Mouse (Mus musculus) limb, embryonic 12.5 days (tissue): ENCODE results near the gene Phospho1. TPM values are rescaled to one million over a fixed set of nuclear protein-coding genes. Genes with fewer than 3 reads are reported as not detected.
"Not testable (repeated sequence)": the region's sequence is repeated elsewhere in the genome, so short reads cannot be mapped to it uniquely, and the experiment has no call there.

ENCODE experiments used
- ATAC-seq: fragments of 200-750 bp; cut with Nextera tagmentation; 2 replicates; pipeline ENCODE4 v1.8.0; 2017; ENCODE audit warnings: low read depth, moderate TSS enrichment; ENCODE audit not compliant: insufficient number of reproducible peaks, insufficient read depth, low FRiP score, low TSS enrichment
- H3K27ac ChIP-seq: fragments of 300-500 bp; sonication (generic); 2 replicates; pipeline ENCODE4 v1.5.1; 2016; ENCODE audit warnings: mild to moderate bottlenecking, moderate library complexity
- H3K27me3 ChIP-seq: fragments of 300-500 bp; sonication (generic); 2 replicates; pipeline ENCODE4 v1.6.1; 2016; ENCODE audit warnings: mild to moderate bottlenecking, moderate library complexity
- H3K36me3 ChIP-seq: fragments of 300-500 bp; sonication (generic); 2 replicates; pipeline ENCODE4 v1.6.1; 2016; ENCODE audit warnings: mild to moderate bottlenecking, moderate library complexity
- H3K4me1 ChIP-seq: fragments of 300-500 bp; sonication (generic); replicated peaks from 2 replicates; pipeline ENCODE4 v1.6.1; 2016
- H3K4me2 ChIP-seq: fragments of 300-500 bp; sonication (generic); 2 replicates; pipeline ENCODE4 v1.6.1; 2016; ENCODE audit warnings: mild to moderate bottlenecking, moderate library complexity
- H3K4me3 ChIP-seq: fragments of 300-500 bp; sonication (generic); replicated peaks from 2 replicates; pipeline ENCODE4 v1.5.1; 2016; ENCODE audit warnings: mild to moderate bottlenecking
- H3K9ac ChIP-seq: fragments of 300-500 bp; sonication (generic); replicated peaks from 2 replicates; pipeline ENCODE4 v1.6.1; 2016; ENCODE audit warnings: mild to moderate bottlenecking, moderate library complexity
- H3K9me3 ChIP-seq: fragments of 300-500 bp; sonication (generic); 2 replicates; pipeline ENCODE4 v1.6.1; 2016; ENCODE audit warnings: mild to moderate bottlenecking, moderate library complexity
- WGBS: fragments of 180-500 bp; shearing (Covaris S2); methylation state at CpG from one replicate; pipeline ENCODE4 v1.1.7; 2016; 5-methylcytosine and 5-hydroxymethylcytosine counted together
- polyA plus RNA-seq: library from polyadenylated mRNA; unstranded; fragments of >200 nt; fragmentation: Nextera tagmentation; extraction: Ambion mirVana; gene quantifications from 2 replicates; pipeline ENCODE4 v1.2.1, GENCODE M21; 2016

Gene Phospho1
- polyA plus RNA-seq, 1 experiment from 2014 or later: not detected

DNA sequence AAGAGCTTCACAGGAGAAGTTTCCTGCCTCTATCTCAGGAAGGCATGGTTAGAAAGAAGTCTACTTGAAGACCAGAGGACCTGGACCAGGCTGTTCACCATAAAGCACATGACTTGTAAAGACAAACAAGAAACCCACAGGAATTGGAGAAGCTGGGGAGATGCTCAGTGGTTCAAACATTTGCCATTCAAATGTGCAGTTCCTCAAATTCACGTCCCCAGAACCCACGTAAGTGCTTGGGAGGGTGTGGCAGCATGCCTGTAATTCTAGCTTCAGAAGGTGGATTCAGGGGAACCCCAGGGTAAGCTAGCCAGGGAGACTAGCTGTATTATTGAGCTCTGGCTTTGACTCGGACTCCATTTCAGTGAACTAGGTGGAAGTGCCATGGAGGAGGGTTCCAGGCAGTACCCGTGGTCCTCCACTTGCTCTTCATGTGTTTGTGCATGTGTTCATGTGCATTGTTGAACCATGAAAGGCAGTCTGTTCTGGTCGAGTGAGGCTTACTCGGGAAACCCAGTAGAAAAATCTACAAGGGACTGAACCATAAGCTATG, 45.7 kb downstream of the Phospho1 start:
- Histone ChIP-seq H3K36me3 (no peaks in the 10 kb centered on the region), H3K4me1 (no peaks in the 10 kb centered on the region), H3K27me3 (no peaks in the 10 kb centered on the region), H3K27ac (no peak overlapping the region), H3K4me2 (no peak overlapping the region), H3K9me3 (no peaks in the 10 kb centered on the region; the same call in 1 of the 2 replicates), H3K9ac (no peak overlapping the region), H3K4me3 (no peak overlapping the region)
- no peak for ATAC-seq
- WGBS: 74% methylated on average over 6 of the region's 6 CpGs

DNA sequence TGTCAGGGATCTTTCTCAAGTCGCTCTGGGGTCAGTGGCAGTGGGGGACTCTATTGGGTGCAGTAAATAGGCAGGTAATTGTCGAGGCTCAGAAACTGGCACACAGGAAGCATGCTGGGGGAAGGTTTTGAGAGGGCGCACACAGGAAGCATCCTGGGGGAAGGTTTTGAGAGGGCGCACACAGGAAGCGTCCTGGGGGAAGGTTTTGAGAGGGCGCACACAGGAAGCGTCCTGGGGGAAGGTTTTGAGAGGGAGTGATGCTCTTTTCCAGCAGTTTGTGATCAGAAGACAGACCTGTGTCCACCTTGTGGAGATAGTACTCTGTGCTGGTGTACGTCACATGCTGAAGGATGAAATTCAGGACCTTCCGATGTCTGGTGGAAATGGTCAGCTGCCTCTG, 51.5 kb downstream of the Phospho1 start:
- no peaks in the 10 kb centered on the region for H3K36me3 ChIP-seq
- no peak overlapping the region for H3K9ac ChIP-seq
- ATAC-seq: no peak
- no peak overlapping the region for H3K4me2 ChIP-seq
- no peak overlapping the region for H3K27ac ChIP-seq
- no peaks in the 10 kb centered on the region; the same call in 1 of the 2 replicates for H3K9me3 ChIP-seq
- no peaks in the 10 kb centered on the region for H3K4me1 ChIP-seq
- 32% methylated on average over 9 of the region's 9 CpGs for WGBS
- no peak overlapping the region for H3K4me3 ChIP-seq
- H3K27me3 ChIP-seq: no peaks in the 10 kb centered on the region; the same call in 1 of the 2 replicates

DNA sequence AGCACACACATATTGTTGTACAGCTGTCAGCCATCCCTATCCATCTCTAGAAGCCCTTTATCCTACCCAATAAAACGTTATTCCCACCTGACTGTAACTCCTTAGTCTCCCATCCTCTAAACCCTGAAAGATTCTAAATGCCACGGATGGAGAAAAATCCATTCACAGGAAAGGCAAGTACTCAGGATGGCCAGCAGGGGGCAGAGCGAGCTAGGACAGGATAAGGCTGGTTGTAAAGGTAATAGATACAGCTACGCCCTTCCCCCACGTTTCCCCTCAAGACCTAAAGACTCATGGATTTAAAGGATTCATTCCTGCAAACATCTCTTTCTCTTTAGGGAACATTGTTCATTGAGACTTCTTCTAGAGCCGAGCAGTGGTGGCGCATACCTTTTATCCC, 52.0 kb downstream of the Phospho1 start:
- no peaks in the 10 kb centered on the region for H3K36me3 ChIP-seq
- no peak overlapping the region for H3K27ac ChIP-seq
- 26% methylated on average over 7 of the region's 7 CpGs for WGBS
- H3K4me1 ChIP-seq: no peaks in the 10 kb centered on the region
- H3K4me3 ChIP-seq: no peak overlapping the region
- ATAC-seq: no peak
- no peak overlapping the region for H3K9ac ChIP-seq
- peaks cover 3% of the 10 kb centered on the region; the same call in 1 of the 2 replicates for H3K27me3 ChIP-seq
- no peaks in the 10 kb centered on the region; the same call in 1 of the 2 replicates for H3K9me3 ChIP-seq
- no peak overlapping the region for H3K4me2 ChIP-seq

DNA sequence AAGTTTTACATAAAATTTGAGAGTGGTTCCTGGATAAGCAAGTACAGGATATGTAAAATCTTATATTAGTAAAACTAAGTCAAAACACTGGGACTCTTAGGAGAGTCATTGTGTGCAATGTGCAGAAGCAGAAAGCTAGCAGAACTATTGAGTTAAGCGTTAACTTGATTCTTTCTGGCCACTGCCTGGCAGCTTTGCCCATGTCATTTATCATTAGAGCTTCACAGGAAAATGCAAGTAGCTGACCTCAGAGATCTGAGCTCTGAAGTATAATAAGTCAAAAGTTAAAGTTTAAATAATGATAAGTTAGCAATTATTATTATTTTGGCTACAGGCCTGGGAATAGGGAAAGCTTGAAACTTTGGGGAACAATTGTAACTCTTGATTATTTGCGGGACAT, 55.6 kb downstream of the Phospho1 start:
- WGBS: 80% methylated on average over 2 of the region's 2 CpGs
- not testable (repeated sequence) for ATAC-seq

More for the DNA sequence above, 55.6 kb downstream of the Phospho1 start:
- not testable (repeated sequence) for H3K36me3 ChIP-seq, H3K4me3 ChIP-seq, H3K4me2 ChIP-seq, H3K9ac ChIP-seq, H3K4me1 ChIP-seq, H3K9me3 ChIP-seq, H3K27me3 ChIP-seq, H3K27ac ChIP-seq

Other genes with a start within 250 kb of the Phospho1 start
- 24.3 and 26.7 TPM in 2 replicates for gene Ngfr, start 236.8 kb upstream of the Phospho1 start, polyA plus RNA-seq
- 231 TPM in 2 replicates for gene Phb, start 157.5 kb upstream of the Phospho1 start, polyA plus RNA-seq
- 24.0 and 24.9 TPM in 2 replicates for gene Zfp652, start 111.8 kb upstream of the Phospho1 start, polyA plus RNA-seq
- 1.9 and 2.5 TPM in 2 replicates for gene B130006D01Rik, start 100.9 kb upstream of the Phospho1 start, polyA plus RNA-seq
- gene Gngt2, start 12.7 kb downstream of the Phospho1 start, polyA plus RNA-seq: 10.1 and 10.2 TPM in 2 replicates
- gene Abi3, start 18.0 kb downstream of the Phospho1 start, polyA plus RNA-seq: 3.8 and 4.5 TPM in 2 replicates
- not detected in 2 replicates for gene B4galnt2, start 90.4 kb downstream of the Phospho1 start, polyA plus RNA-seq
- gene Igf2bp1, start 181.4 kb downstream of the Phospho1 start, polyA plus RNA-seq: 110 and 122 TPM in 2 replicates
- gene Gip, start 200.0 kb downstream of the Phospho1 start, polyA plus RNA-seq: not detected in 2 replicates
- 89.8 and 103 TPM in 2 replicates for gene Snf8, start 210.4 kb downstream of the Phospho1 start, polyA plus RNA-seq
- 46.0 and 50.9 TPM in 2 replicates for gene Ube2z, start 240.9 kb downstream of the Phospho1 start, polyA plus RNA-seq